Mouse (Mus musculus): ENCODE results near the gene Nanos3. TPM values are rescaled to one million over a fixed set of nuclear protein-coding genes. Genes with fewer than 3 reads are reported as not detected.

Nanos3 gene
- total RNA-seq, 4 experiments from 2014 or later = 2.8 to 3.8 (median 3.2) TPM

GRCm38 (mm10) chr8:84128277-84128676, 56.7 kb downstream of the Nanos3 start:
- no peak for DNase-seq (ENCODE audit: low spot score in 2 of 2)

GRCm38 (mm10) chr8:84127202-84127901, 57.7 kb downstream of the Nanos3 start:
- no peak for DNase-seq (ENCODE audit: low spot score in 2 of 2)

- DNase-seq (ENCODE audit: low spot score in 2 of 2) = no peak
Observed at GRCm38 (mm10) chr8:84126742-84127141, 58.3 kb downstream of the Nanos3 start.

GRCm38 (mm10) chr8:84125656-84126055, 59.4 kb downstream of the Nanos3 start, which contains the start of gene Podnl1:
Gene Podnl1 (plus strand): TSS chr8:84125989.
- DNase-seq (ENCODE audit: low spot score in 2 of 2) = no peak

Small RNA genes within 50 kb of the gene (microRNA-seq; reads per million reads assigned to microRNA genes)
- 0 reads per million in 2 experiments for gene Gm25110
- 992 to 1,730 reads per million in 2 experiments for gene Mir181c
- 1,375 to 1,635 reads per million in 2 experiments for gene Mir181d
- gene Mir23a = 10,621 to 16,056 reads per million in 2 experiments
- 0 reads per million in 2 experiments for gene Mir24-2
- gene Mir27a = 125 to 199 reads per million in 2 experiments
- gene Mir3074-2 = 0 reads per million in 2 experiments

Other genes with a start within 250 kb of the Nanos3 start
- gene Gm10644, start 230.0 kb downstream of the Nanos3 start, total RNA-seq (2022) = under 1 TPM; 0.26 to 0.76 (median 0.34) TPM
- gene Asf1b, start 229.7 kb downstream of the Nanos3 start, total RNA-seq (2022) = 1 to 10 TPM in 3 of 4 experiments, under 1 TPM in 1; 0.83 to 1.1 (median 1.0) TPM
- 100 to 1,000 TPM; 247 to 270 (median 264) TPM for gene Prkaca, start 212.2 kb downstream of the Nanos3 start, total RNA-seq (2022)
- gene Samd1, start 187.5 kb downstream of the Nanos3 start, total RNA-seq (2022) = 10 to 100 TPM; 43.5 to 53.7 (median 46.3) TPM
- under 1 TPM; 0.34 to 0.77 (median 0.48) TPM for gene 1700067K01Rik, start 183.7 kb downstream of the Nanos3 start, total RNA-seq (2022)
- 1 to 10 TPM in 3 of 4 experiments, under 1 TPM in 1; 0.37 to 2.6 (median 1.5) TPM for gene 2210011C24Rik, start 173.0 kb downstream of the Nanos3 start, total RNA-seq (2022)
- 1 to 10 TPM; 1.5 to 4.5 (median 2.3) TPM for gene Palm3, start 163.7 kb downstream of the Nanos3 start, total RNA-seq (2022)
- gene Il27ra, start 142.6 kb downstream of the Nanos3 start, total RNA-seq (2022) = under 1 TPM; 0.36 to 0.57 (median 0.47) TPM
- not detected for gene Rln3, start 140.2 kb downstream of the Nanos3 start, total RNA-seq (2022)
- 1 to 10 TPM; 4.1 to 4.6 (median 4.5) TPM for gene Gm10643, start 120.1 kb downstream of the Nanos3 start, total RNA-seq (2022)
- 10 to 100 TPM; 19.5 to 26.3 (median 24.3) TPM for gene Rfx1, start 118.4 kb downstream of the Nanos3 start, total RNA-seq (2022)
- 10 to 100 TPM; 17.0 to 19.8 (median 18.5) TPM for gene Dcaf15, start 80.4 kb downstream of the Nanos3 start, total RNA-seq (2022)
- gene Podnl1, start 59.2 kb downstream of the Nanos3 start, total RNA-seq (2022) = not detected
- gene Cc2d1a, start 37.3 kb downstream of the Nanos3 start, total RNA-seq (2022) = 10 to 100 TPM; 44.3 to 52.9 (median 47.4) TPM
- gene 4930432K21Rik, start 37.2 kb downstream of the Nanos3 start, total RNA-seq (2022) = 1 to 10 TPM; 2.8 to 3.2 (median 3.1) TPM
- 10 to 100 TPM; 12.9 to 13.8 (median 13.3) TPM for gene Zswim4, start 51.8 kb upstream of the Nanos3 start, total RNA-seq (2022)
- gene D8Ertd738e, start 64.5 kb upstream of the Nanos3 start, total RNA-seq (2022) = 100 to 1,000 TPM in 2 of 4 experiments, 10 to 100 TPM in 2; 97.1 to 133 (median 108) TPM
- gene Mri1, start 72.1 kb upstream of the Nanos3 start, total RNA-seq (2022) = 10 to 100 TPM; 14.3 to 18.7 (median 16.2) TPM
- 10 to 100 TPM; 24.6 to 29.7 (median 27.8) TPM for gene Ccdc130, start 85.2 kb upstream of the Nanos3 start, total RNA-seq (2022)
- 100 to 1,000 TPM; 177 to 203 (median 185) TPM for gene Cacna1a, start 203.2 kb upstream of the Nanos3 start, total RNA-seq (2022)

Measured in left cerebral cortex, adult 8-10 months (tissue).